Mouse (Mus musculus): ENCODE results near the gene 4930415O20Rik. TPM values are rescaled to one million over a fixed set of nuclear protein-coding genes. Genes with fewer than 3 reads are reported as not detected.

The 4930415O20Rik gene
- polyA plus RNA-seq, 1 experiment = 0.46 TPM

GRCm38 (mm10) chr15:98606739-98607138, 35.9 kb downstream of the 4930415O20Rik start:
- Histone ChIP-seq H3K4me3 (ENCODE audit: low read depth, low read length) (peak overlapping the region; percentile 28), H3K36me3 (ENCODE audit: control insufficient read depth, insufficient read depth, low read length) (peaks cover 17% of the 10 kb centered on the region), H3K27me3 (ENCODE audit: control insufficient read depth, insufficient read depth, low read length) (no peaks in the 10 kb centered on the region), H3K4me1 (ENCODE audit: control insufficient read depth, insufficient read depth, insufficient read length, low read length) (peaks cover 18% of the 10 kb centered on the region), H3K27ac (ENCODE audit: insufficient read depth, low read depth, low read length) (peak overlapping the region; percentile 94)
- WGBS = 31% methylated on average over 9 of the region's 9 CpGs
- TF ChIP-seq POLR2A (IDR thresholded peaks at IDR 0.05; ENCODE audit: low read depth, low read length) (peak; percentile 18; the same call in 1 of the 2 replicates), CTCF (IDR thresholded peaks at IDR 0.05; ENCODE audit: extremely low read depth, insufficient read length, insufficient replicate concordance, low read depth, low read length) (no peak)

- Histone ChIP-seq H3K4me3 (ENCODE audit: low read depth, low read length) (peak overlapping the region; percentile 87), H3K4me1 (ENCODE audit: control insufficient read depth, insufficient read depth, insufficient read length, low read length) (peaks cover 18% of the 10 kb centered on the region), H3K27ac (ENCODE audit: insufficient read depth, low read depth, low read length) (peak overlapping the region; percentile 94), H3K36me3 (ENCODE audit: control insufficient read depth, insufficient read depth, low read length) (peaks cover 17% of the 10 kb centered on the region), H3K27me3 (ENCODE audit: control insufficient read depth, insufficient read depth, low read length) (no peaks in the 10 kb centered on the region)
- WGBS = 13% methylated on average over 4 of the region's 4 CpGs
- no peak for TF ChIP-seq CTCF (IDR thresholded peaks at IDR 0.05; ENCODE audit: extremely low read depth, insufficient read length, insufficient replicate concordance, low read depth, low read length)
Observed at GRCm38 (mm10) chr15:98607557-98607956, 36.8 kb downstream of the 4930415O20Rik start.

GRCm38 (mm10) chr15:98608058-98608783, 37.4 kb downstream of the 4930415O20Rik start:
- Histone ChIP-seq H3K36me3 (ENCODE audit: control insufficient read depth, insufficient read depth, low read length) (peaks cover 15% of the 10 kb centered on the region), H3K4me1 (ENCODE audit: control insufficient read depth, insufficient read depth, insufficient read length, low read length) (peaks cover 18% of the 10 kb centered on the region), H3K4me3 (ENCODE audit: low read depth, low read length) (peak overlapping the region; percentile 87), H3K27ac (ENCODE audit: insufficient read depth, low read depth, low read length) (peak overlapping the region; percentile 94), H3K27me3 (ENCODE audit: control insufficient read depth, insufficient read depth, low read length) (no peaks in the 10 kb centered on the region)
- TF ChIP-seq CTCF (IDR thresholded peaks at IDR 0.05; ENCODE audit: extremely low read depth, insufficient read length, insufficient replicate concordance, low read depth, low read length) = no peak
- no peak for TF ChIP-seq POLR2A (IDR thresholded peaks at IDR 0.05; ENCODE audit: low read depth, low read length)
- WGBS = 5% methylated on average over 10 of the region's 10 CpGs

- WGBS = 3% methylated on average over 12 of the region's 26 CpGs
- H3K4me3 ChIP-seq (ENCODE audit: low read depth, low read length) = peak overlapping the region; percentile 87
- peaks cover 13% of the 10 kb centered on the region for H3K4me1 ChIP-seq (ENCODE audit: control insufficient read depth, insufficient read depth, insufficient read length, low read length)
- peaks cover 9% of the 10 kb centered on the region for H3K36me3 ChIP-seq (ENCODE audit: control insufficient read depth, insufficient read depth, low read length)
- H3K27ac ChIP-seq (ENCODE audit: insufficient read depth, low read depth, low read length) = peak overlapping the region; percentile 94
- TF ChIP-seq CTCF (IDR thresholded peaks at IDR 0.05; ENCODE audit: extremely low read depth, insufficient read length, insufficient replicate concordance, low read depth, low read length) (no peak), POLR2A (IDR thresholded peaks at IDR 0.05; ENCODE audit: low read depth, low read length) (no peak)
- no peaks in the 10 kb centered on the region for H3K27me3 ChIP-seq (ENCODE audit: control insufficient read depth, insufficient read depth, low read length)
Observed at GRCm38 (mm10) chr15:98608784-98609250, 38.0 kb downstream of the 4930415O20Rik start.

GRCm38 (mm10) chr15:98609331-98610130, 38.7 kb downstream of the 4930415O20Rik start, which contains the start of gene Adcy6:
Gene Adcy6, minus strand, starts transcription at chr15:98610076.
- no peak for TF ChIP-seq POLR2A (IDR thresholded peaks at IDR 0.05; ENCODE audit: low read depth, low read length)
- no peak for TF ChIP-seq CTCF (IDR thresholded peaks at IDR 0.05; ENCODE audit: extremely low read depth, insufficient read length, insufficient replicate concordance, low read depth, low read length)
- no peaks in the 10 kb centered on the region for H3K27me3 ChIP-seq (ENCODE audit: control insufficient read depth, insufficient read depth, low read length)
- H3K27ac ChIP-seq (ENCODE audit: insufficient read depth, low read depth, low read length) = peak within 1 kb of the TSS; percentile 80
- H3K4me3 ChIP-seq (ENCODE audit: low read depth, low read length) = peak within 1 kb of the TSS; percentile 87
- WGBS = 1% methylated on average over 65 of the region's 75 CpGs
- H3K4me1 ChIP-seq (ENCODE audit: control insufficient read depth, insufficient read depth, insufficient read length, low read length) = peaks cover 9% of the 10 kb centered on the region
- peaks cover 2% of the 10 kb centered on the region; the same call in 1 of the 2 replicates for H3K36me3 ChIP-seq (ENCODE audit: control insufficient read depth, insufficient read depth, low read length)

- Histone ChIP-seq H3K4me3 (ENCODE audit: low read depth, low read length) (peak overlapping the region; percentile 87), H3K4me1 (ENCODE audit: control insufficient read depth, insufficient read depth, insufficient read length, low read length) (peaks cover 5% of the 10 kb centered on the region), H3K27ac (ENCODE audit: insufficient read depth, low read depth, low read length) (peak overlapping the region; percentile 80), H3K27me3 (ENCODE audit: control insufficient read depth, insufficient read depth, low read length) (no peaks in the 10 kb centered on the region), H3K36me3 (ENCODE audit: control insufficient read depth, insufficient read depth, low read length) (no peaks in the 10 kb centered on the region)
- TF ChIP-seq POLR2A (IDR thresholded peaks at IDR 0.05; ENCODE audit: low read depth, low read length) (no peak), CTCF (IDR thresholded peaks at IDR 0.05; ENCODE audit: extremely low read depth, insufficient read length, insufficient replicate concordance, low read depth, low read length) (no peak)
- 2% methylated on average over 12 of the region's 12 CpGs for WGBS
Observed at GRCm38 (mm10) chr15:98610131-98610633, 39.4 kb downstream of the 4930415O20Rik start.

All from small intestine, adult 2 months (tissue).